Mouse (Mus musculus) cerebellum, postnatal 4 days (tissue): ENCODE data around the gene Kmt2a.
A peak's percentile ranks its signal among the peaks of the same experiment; 100 is the strongest.
"Not testable (repeated sequence)": the region's sequence is repeated elsewhere in the genome, so short reads cannot be mapped to it uniquely, and the experiment has no call there.

Experiments used
- DNase-seq, 2 experiments: peaks; one replicate each; pipeline ENCODE4 v3.0.0; 2022; ENCODE audit warnings: low spot score in 2 of 2, mixed read lengths in 1 of 2

Kmt2a gene

DNA sequence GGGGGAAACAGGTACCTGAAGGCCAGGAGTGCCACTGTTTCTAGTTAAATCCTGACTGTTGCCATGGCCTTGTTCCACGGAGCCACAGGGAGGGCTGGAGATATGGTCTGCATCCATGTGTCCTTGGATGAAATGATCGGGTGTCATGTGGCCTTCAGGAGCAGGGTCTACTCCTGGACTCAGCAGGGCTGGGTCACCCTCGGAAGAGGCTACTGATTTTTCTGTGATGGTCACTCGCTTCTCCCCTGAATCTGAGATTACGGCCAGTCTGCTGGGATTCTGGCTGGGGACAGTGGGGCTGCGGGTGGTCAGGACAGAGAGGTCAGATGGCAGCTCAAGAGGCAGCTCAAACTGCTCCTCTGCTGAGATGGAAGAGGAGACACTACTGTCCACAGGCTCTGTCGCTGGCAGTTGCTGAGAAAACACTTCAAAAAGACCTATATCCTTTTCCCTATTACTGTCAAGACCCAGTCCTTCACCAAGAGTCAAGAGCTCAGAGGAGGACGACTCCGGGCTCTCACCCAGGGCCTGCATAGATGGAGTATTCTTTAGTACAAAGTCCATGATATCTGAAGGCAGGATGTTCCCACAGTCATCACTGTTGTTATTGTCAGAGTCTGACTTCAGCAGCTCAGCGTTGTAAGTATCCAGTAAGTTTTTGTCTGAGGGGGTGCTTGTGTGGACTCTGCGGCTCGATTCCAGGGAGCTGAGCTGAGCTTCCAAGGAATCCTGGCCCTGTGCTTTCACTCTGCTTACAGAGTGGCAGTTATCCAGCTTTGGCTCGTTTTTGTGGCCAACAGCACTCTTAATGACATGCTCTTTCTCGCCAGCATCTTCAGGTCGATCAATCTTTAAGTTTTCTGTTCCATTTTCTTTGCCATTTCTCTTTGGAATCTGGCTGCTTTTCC is 60.9 kb downstream of the Kmt2a start:
- no peak for DNase-seq

DNA sequence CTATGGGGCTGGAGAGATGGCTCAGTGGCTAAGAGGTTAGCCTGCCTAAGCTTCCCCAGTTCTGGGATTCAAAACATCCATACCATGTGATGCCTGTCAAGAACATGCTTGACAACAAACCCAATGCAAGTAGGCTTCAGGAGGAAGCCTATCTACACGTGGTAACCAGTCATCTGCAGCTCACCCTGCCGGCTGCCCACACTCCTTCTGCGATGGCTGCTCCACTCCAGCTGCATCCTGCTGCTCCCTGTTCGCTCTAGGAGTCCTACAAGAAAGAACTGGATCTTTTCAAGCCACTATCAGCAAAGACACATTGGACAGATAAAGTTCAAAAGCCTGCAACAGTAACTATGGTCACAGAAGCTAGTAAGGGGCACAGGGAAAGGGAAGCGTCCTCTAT is 63.6 kb downstream of the Kmt2a start:
- DNase-seq: no peak

DNA sequence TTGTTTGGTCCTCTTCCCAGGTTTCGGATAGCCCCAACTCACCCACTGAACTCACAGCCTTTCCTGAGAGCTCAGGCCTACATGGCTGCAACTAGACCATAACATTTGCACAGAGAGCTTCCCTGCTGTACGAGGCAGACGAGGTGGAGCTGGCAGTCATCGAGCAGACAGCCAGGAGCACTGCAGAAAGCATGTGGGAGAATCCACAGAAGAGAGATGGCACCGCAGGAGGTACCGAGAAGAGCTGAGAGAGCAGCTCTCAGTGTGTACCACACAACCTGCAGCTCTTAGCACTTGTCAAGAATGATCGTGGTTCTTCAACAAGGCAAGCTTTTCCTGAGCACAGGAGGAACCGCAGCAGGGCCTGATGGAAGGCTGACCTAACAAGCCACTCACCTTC is 66.9 kb downstream of the Kmt2a start:
- no peak for DNase-seq

DNA sequence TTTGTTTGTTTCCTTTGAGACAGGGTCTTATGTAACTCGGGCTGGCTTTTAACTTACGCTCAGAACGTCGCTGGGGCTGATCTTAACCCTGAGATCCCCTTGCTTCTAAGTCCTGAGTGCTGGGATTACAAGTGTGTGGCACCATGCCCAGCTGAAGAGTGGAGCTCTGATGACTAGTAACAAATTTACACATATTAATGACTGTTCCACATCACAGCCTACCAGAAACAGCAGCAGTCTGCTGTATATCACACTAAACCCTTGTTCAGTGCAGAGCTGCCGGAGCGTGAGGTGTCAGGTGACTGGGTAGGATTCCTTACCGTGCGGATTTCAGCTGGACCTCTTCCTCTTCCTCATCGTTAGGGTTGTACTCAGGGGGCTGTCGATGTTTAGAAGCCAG is 70.8 kb downstream of the Kmt2a start:
- no peak for DNase-seq

DNA sequence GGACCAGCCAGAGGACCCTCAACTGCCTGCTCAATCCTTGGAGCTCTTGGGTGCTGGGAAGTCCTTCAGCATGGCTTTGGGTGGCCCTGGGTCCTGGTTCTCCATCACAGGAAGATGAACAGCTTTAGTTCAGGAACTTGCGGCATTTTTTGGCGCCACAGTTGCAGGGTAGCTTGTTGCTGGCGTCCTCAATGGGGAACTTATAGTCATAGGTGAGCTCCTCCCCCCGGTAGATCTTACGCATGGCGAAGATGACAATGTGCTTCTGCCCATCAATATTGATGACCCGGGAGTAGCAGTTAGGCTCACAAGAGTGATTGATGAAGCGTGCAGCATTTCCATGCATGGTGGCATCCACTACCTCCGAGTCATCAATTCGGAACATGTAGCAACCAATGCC is 73.3 kb downstream of the Kmt2a start:
- DNase-seq: no peak

DNA sequence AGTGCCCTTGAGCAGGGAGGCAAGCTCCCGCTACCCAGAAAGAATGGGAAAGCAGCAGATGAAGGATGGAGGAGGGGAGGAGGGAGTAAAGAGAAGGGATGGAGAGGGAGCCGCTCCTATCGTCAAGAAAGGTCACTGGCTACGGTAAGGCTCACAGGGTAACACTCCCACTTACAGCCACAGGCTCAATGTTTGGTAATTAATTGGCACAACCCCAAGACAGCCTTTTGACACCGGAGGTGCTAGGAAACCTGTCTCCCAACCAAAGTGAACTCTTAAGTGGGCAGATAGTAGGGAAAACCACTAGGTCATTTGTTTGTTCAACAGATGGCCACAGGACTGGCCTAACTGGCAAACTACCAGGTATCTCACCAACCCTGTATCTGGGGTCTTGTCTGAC is 74.0 kb downstream of the Kmt2a start:
- DNase-seq: no peak

DNA sequence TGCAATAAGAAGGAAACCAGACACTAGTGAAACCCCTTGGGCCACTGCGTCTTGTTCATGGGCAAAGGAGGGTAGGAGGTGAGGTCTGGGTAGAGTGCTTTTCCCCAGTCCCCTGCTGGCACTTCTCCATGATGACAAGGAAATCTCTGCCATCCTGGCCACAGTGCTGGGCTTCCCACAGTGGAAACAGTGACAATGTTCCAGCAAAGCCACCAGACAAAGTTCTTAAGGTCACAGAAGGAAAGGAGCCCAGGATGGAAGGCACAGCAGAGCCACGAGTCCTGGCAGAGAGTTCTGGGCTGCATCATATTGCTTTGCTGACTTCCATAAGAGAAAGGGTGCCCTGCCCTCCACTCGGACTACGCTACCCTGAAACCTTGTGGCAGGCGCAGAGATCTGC is 75.6 kb downstream of the Kmt2a start:
- DNase-seq: no peak

DNA sequence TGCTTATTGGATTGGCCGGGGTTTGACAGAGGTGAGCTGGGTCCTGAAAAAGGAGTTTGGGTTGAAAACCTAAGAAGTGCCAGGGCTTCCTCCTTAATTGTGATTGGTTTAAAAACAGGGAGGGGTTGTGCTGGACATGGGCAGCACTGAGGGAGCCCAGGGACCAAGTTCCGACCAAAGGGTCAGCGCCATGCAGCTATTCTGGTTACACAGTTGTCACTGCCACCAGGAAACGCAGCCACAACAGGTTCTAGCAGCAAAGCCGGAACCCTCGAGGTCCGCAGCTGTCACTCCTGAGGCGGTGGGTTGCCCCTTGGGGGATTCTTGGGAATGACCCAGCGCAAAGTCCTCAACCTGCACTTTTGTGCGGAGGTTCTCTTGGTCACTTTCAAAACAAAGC is 76.4 kb downstream of the Kmt2a start:
- DNase-seq: no peak

DNA sequence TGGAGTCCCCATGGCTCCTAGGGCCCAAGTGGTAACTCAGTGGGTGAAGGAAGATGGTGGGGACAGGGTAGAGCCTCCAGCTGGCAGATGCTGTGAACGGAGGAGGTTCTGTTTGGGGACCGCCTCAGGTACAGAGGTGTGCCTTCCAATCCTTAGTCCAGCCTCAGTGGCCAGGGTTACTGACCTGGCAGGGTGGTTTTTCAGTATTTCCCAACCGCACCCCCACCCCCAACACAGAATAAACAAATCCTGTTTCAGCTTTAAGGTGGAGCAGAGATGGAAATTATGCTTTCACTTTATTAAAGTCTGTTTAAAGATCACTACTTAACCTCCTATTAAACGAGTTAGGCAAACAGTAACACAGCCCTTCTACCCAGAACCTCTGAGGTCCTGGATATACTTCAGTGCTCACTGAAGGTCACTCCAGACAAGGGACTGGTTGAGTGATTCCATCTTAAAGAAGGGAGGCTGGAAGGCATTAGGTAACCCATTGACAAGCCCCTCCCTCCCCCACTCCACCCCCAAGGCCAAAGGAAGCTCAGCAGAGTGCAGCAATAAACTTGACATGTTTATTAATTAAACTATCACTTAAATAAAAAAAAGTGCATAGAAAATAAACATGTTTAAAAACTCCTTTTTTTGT is 78.2 kb downstream of the Kmt2a start, which contains the start of gene Ttc36:
Ttc36 (minus strand) TSS at position 265 of the 643 bp plus-strand sequence.
- no peak for DNase-seq

DNA sequence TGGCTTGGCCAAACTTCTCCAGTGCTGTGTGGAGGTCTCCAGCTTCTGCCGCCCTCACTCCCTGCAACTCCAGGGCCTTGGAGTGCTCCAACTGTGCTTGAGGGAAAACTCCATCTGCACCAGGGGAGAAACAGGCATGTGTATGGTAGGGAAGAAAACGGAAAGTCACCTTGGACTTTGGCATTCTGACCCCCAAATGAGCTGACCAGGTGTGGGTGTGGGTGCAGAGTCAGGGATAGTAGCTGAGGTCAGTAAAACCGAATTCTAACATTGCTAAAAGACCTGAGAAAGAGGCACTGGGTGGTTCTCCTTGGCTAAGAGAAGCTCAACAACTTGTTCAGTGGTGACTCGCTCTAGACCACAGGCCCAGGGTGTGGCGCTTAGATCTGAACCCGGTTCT is 79.4 kb downstream of the Kmt2a start:
- no peak for DNase-seq

DNA sequence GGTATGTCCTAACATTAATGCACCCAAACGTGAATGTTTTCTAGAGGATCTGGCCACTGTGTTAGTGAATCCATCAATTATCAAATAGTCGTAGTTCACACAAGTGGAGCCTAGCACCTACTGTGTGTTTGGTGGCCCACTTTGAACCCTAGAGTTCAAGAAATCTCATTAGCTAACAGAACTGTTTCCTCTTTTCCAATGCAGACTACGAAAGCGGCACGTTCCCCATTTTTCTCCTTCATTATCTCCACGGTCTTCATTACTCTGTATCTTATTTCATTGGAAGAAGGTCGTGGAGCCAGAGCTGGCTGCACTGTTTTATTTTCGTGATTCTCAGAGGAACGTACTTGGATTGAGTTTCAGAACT is 81.2 kb downstream of the Kmt2a start:
- no peak for DNase-seq

DNA sequence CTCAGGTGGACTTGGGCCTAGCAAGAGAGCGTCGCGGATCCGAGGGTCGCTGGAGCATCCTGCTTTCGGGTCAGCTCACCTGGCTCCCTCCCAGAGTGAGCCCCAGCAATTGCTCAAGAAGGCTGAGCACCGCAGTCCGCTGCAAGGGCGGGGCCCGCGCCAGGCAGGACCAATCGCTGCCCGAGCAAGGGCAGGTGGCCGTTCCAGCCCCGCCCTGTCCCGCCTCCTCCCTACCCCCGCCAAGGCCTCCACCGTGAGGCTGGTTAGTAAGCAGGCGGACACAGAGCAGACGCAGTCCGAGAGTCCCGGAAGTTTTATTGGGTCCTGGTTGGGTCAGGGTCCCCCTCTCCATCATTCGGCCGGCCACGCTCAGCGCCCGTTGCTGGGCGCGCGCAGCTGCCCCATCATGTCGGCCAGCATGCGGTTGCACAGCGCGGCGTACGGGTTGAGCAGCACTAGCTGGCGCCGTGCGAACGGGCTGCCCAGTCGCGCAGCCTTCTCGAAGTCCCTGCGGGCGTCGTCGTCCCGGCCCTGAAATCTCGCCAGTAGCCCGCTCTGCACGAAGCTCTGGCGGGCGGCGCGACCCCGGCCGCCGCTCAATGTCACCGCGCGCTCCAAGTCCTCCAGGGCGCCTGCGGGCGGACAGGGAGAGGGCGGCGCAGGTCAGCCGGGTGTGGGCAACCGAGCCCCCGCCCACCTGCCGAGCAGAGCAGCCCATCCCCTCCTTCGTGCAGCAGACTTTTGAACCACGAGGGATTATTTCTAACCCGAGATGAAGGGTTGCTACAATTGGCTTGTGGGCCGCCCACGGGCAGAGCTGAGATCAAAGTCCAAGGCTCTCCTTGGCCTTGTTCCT is 81.8 kb downstream of the Kmt2a start, which contains the start of gene Tmem25:
Tmem25 (minus strand) TSS at position 206 of the 856 bp plus-strand sequence.
- DNase-seq: peak; percentile 69 to 84

DNA sequence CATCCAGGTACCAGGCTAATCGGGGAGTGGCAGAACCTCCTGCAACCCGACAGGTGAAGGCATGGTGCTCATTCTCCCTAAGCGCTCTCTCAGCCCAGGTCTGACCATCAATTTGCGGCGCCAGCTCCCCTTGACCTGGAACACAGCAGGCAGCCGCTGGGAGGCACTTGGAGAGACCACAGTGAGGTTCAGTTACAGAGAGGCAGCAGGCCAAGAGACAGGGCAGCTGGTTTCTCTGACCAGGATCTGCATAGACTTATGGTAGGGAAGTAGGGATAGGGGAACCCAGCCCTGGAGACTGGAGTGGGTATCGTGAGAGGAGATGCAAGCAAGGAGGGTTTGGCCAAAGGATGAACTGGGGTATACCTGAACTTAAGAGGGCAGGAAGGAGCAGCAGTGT is 82.8 kb downstream of the Kmt2a start:
- DNase-seq: no peak

DNA sequence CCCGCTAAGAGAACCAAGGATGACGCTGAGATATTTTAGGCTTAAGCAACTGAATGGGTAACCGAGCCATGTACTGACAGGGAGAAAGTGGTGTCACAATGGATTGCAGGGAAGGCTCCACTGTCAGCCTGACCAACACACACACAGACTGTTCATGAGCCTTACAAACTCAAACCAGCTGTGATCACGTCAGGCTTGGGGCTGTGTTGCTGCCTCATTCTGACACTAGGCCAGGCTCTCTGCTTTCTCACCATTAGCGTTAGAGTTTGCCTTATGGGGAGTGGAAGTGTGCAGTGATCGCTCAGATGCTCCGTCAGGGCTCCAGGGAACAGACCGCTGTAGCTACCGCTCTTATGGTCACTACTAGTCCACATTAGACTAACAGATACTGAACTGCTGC is 88.3 kb downstream of the Kmt2a start:
- DNase-seq: no peak

DNA sequence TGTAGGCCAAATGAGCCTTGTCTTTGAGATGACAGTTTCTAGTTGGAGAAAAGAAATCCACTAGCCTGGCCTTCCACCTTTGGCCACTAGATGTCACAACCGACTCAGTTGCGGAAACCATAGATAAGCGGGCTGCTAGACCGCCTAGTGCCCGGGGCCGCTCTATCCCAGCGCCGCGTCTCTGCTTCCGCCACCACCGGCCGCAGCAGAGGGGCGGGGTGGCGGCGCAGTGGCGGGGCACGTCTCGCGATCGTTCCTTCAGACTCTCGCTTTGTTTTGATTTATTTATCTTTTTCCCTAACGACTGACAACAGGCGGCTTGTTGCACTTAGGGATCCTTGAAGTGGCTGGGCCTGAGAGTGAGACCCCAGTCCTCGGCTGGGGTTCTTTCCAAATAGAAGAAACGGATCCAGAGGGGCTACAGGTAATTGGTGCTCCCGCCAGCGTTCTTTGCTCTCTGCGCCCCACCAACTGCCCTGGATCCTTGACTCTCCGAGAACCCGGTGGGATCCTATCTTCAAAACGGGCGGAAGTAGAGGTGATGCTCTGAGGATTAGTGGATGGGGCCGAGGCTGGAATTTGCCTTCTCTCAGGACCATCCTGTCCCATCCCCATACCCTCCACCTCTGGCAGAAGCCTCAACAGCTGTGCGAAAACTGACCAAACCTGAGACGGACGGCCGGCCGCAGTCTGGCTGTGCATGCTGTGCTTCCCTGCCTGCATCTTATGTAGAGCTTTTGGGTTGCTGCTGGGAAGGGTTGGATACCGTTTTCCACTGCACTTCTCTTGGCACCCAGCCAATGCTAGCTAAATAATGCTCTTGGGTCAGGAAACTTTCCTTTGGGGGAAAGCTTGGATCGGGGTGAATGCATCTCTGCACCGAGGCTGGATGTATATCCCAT is 108.1 kb downstream of the Kmt2a start:
- peak; percentile 88 to 94 for DNase-seq

DNA sequence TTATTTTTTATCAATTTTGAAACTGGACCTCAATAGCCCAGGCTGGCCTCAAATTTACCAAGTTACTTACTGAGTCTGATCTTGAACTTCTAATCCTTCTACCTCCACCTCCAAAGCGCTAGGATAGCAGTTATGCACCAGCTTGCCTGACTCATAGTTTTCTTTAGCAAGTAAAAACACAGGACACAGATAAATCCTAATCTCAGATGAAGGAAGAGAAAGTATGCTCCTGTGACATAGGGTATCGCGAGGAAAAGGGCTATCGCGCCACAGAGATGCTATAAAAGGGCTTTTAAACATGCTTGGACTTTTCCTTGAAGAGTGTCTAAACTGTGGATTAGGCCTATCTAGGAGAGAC is 108.7 kb downstream of the Kmt2a start:
- no peak for DNase-seq

DNA sequence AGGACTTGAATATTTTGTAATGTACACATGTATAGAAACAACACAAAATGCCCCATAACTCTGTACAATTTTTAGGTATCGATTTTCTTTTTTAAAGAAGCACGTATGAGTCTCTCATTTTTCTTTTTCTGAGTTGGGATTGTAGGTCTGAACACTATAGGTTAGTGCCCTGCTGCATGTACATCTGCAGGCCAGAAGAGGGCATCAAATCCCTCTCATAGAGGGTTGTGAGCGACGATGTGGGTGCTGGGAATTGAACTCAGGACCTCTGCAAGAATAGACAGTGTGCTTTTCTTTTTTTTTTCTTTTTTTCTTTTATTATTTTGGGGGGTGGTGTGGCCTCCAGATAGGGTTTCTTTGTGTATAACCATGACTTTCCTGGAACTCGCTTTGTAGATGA is 109.7 kb downstream of the Kmt2a start:
- no peak for DNase-seq

DNA sequence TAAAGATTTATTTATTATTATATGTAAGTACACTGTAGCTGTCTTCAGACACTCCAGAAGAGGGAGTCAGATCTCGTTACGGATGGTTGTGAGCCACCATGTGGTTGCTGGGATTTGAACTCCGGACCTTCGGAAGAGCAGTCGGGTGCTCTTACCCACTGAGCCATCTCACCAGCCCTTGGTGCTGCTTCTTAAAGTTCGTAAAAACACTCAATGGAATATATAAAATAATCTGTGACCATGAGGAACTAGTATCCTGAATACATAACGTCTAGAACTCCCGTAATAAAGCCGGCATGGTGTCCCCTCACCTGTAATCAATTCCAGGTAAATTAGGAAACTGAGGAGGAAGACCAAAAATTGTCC is 113.1 kb downstream of the Kmt2a start:
- not testable (repeated sequence) for DNase-seq

DNA sequence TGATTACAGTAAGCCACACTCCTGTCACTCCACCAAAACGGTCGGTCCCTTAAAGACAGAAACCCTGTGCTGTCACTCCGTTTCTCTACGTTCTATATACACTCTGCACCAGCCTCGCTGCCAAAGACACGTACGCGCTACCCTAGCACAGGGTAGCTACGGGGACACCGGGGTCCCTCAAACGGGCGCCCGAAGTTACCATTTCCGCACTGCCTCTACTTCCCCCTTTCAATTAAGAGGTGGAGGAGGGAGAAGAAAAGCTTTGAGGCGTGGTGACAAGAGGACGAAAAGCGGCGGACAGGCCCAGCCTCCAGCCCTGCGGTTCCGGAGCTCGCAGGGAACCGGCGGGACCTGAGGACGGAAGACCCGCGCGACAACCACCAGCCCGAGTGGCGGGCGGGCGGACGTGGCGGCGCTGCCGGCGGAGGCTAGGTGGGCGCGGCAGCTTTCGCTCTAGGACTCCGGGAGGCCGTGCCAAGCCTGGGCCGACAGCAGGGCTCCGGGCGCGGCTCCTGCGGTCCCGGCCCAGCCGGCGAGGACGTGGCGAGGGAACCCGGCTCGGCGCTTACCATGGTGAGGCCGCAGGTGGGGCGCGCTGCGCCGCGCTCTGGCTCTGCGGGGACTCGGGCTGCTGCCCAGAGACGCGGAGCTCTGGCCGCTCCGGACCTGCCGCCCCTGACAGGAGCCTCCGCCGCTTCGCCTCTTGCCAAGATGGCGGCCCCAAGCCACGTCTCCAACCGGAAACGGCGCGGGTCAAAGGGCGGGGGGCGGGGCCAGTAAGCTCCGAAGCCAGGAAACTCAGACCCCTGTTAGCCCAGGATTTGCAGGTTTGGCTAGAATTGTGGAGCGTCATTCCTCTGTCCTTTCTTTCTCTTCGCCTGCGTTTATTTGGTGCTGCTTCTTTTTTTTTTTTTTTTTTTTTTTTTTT is 113.7 kb downstream of the Kmt2a start, which contains the start of the genes Arcn1 and Ift46:
Arcn1 (minus strand) TSS at position 745 of the 928 bp plus-strand sequence.
Ift46 (plus strand) TSS at position 808 of the 928 bp plus-strand sequence.
- DNase-seq: peak; percentile 55 to 86

DNA sequence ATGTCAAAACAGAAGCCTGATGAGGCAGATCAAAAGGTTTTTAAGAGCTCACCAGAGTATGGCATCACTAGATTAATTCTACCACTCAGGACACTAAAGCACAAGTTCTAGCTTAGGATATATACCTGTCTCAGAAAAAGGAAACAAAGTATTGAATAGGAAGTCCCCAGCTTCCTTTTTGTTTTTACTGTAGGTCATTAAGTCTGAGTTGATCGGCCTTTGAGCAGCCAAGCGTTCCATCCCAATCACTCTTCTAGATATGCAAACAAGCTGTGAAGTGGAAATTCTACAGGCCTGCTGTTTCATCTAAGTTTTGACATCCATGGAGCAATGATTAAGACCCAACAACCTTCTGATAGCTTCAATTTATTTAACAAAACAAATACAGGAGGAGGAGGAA is 120.2 kb downstream of the Kmt2a start:
- DNase-seq: no peak
